31 mouse cellular contexts compared by ENCODE assay signal in the genomic region with DNA sequence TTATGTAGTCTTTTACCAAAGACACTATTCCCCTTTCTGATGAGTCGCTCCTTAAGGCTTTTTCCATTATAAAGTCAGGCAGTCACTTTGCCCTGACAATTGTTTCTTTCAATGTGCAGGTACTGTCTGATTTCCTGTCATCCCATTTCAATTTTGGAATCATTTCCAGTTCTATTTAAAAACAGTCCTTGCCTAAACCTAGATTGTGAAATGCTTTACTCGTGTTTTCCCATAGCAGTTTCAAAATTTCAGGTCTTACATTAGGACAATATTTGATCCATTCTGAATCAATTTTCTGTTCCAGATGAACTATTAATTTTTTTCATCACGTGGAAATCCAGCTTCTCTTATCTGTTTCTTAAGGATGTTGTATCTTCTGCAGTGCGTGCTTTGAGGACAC. TPM values are rescaled to one million over a fixed set of nuclear protein-coding genes. Genes with fewer than 3 reads are reported as not detected.
"Had no signal": no experiment of that assay in that cellular context is flagged by ENCODE, and none has a peak within 500 bp of the region (broad histone marks: within the 10 kb centered on the region; RNA-seq: fewer than 3 reads in every experiment).

No protein-coding gene starts in this region.

- H3K4me2 ChIP-seq: embryonic facial prominence, embryonic 12.5 days; embryonic facial prominence, embryonic 13.5 days; embryonic facial prominence, embryonic 15.5 days; forebrain, embryonic 12.5 days; forebrain, embryonic 13.5 days; forebrain, embryonic 15.5 days had no signal

- H3K27me3 ChIP-seq: embryonic facial prominence, embryonic 12.5 days; embryonic facial prominence, embryonic 13.5 days; embryonic facial prominence, embryonic 15.5 days; forebrain, embryonic 12.5 days; forebrain, embryonic 13.5 days; forebrain, embryonic 15.5 days had no signal

- ATAC-seq: forebrain, embryonic 13.5 days; forebrain, embryonic 14.5 days; forebrain, embryonic 15.5 days; forebrain, embryonic 16.5 days; forebrain, postnatal 0 days had no signal

- H3K27ac ChIP-seq: embryonic facial prominence, embryonic 10.5 days; embryonic facial prominence, embryonic 12.5 days; embryonic facial prominence, embryonic 13.5 days; embryonic facial prominence, embryonic 15.5 days; forebrain, embryonic 10.5 days; forebrain, embryonic 12.5 days; forebrain, embryonic 13.5 days; forebrain, embryonic 15.5 days; gastrocnemius, adult 2 months; heart, adult 2 months had no signal

- H3K4me3 ChIP-seq: embryonic facial prominence, embryonic 10.5 days; embryonic facial prominence, embryonic 12.5 days; embryonic facial prominence, embryonic 13.5 days; embryonic facial prominence, embryonic 15.5 days; erythroblast, embryonic 14.5 days; forebrain, embryonic 10.5 days; forebrain, embryonic 12.5 days; forebrain, embryonic 13.5 days; forebrain, embryonic 15.5 days; gastrocnemius, adult 2 months; heart, adult 2 months had no signal

- DNase-seq: cerebellum, adult 2 months; cerebellum, adult 8-10 months; cerebellum, adult 9-10 months; cerebellum, adult 9-11 months; cerebellum, postnatal 10 days; cerebellum, postnatal 14 days; cerebellum, postnatal 25 days; cerebellum, postnatal 36 days; embryo, embryonic 11 days; forebrain, postnatal 0 days; gastrocnemius, adult 2 months; gastrocnemius, postnatal 10 days; gastrocnemius, postnatal 14 days; gastrocnemius, postnatal 25 days; gastrocnemius, postnatal 36 days; heart, adult 11 months; heart, adult 18-20 months; heart, adult 2 months had no signal

- H3K9me3 ChIP-seq: embryonic facial prominence, embryonic 10.5 days; embryonic facial prominence, embryonic 12.5 days; embryonic facial prominence, embryonic 13.5 days; embryonic facial prominence, embryonic 15.5 days; forebrain, embryonic 10.5 days; forebrain, embryonic 12.5 days; forebrain, embryonic 13.5 days; forebrain, embryonic 15.5 days had no signal

- H3K36me3 ChIP-seq: embryonic facial prominence, embryonic 10.5 days; embryonic facial prominence, embryonic 12.5 days; embryonic facial prominence, embryonic 13.5 days; embryonic facial prominence, embryonic 15.5 days; forebrain, embryonic 10.5 days; forebrain, embryonic 12.5 days; forebrain, embryonic 15.5 days had no signal

- H3K9ac ChIP-seq: embryonic facial prominence, embryonic 12.5 days; embryonic facial prominence, embryonic 13.5 days; embryonic facial prominence, embryonic 15.5 days; forebrain, embryonic 12.5 days; forebrain, embryonic 13.5 days; forebrain, embryonic 15.5 days; forebrain, postnatal 0 days had no signal

- H3K4me1 ChIP-seq: embryonic facial prominence, embryonic 10.5 days; embryonic facial prominence, embryonic 12.5 days; embryonic facial prominence, embryonic 13.5 days; embryonic facial prominence, embryonic 15.5 days; forebrain, embryonic 10.5 days; forebrain, embryonic 12.5 days; forebrain, embryonic 13.5 days; forebrain, embryonic 15.5 days had no signal

RNA-seq across cellular contexts. Expression of a gene that starts 23.5 kb away (rescaled TPM):
- total RNA-seq: common myeloid progenitor, adult 5-6 weeks; granulocyte monocyte progenitor cell, adult 5-6 weeks had no signal
- polyA plus RNA-seq: erythroblast, embryonic 14.5 days had no signal
